Mouse (Mus musculus): ENCODE measurements around the gene Itk.
A peak's percentile ranks its signal among the peaks of the same experiment; 100 is the strongest.
"Not testable (repeated sequence)": the region's sequence is repeated elsewhere in the genome, so short reads cannot be mapped to it uniquely, and the experiment has no call there.

Gene Itk

DNA sequence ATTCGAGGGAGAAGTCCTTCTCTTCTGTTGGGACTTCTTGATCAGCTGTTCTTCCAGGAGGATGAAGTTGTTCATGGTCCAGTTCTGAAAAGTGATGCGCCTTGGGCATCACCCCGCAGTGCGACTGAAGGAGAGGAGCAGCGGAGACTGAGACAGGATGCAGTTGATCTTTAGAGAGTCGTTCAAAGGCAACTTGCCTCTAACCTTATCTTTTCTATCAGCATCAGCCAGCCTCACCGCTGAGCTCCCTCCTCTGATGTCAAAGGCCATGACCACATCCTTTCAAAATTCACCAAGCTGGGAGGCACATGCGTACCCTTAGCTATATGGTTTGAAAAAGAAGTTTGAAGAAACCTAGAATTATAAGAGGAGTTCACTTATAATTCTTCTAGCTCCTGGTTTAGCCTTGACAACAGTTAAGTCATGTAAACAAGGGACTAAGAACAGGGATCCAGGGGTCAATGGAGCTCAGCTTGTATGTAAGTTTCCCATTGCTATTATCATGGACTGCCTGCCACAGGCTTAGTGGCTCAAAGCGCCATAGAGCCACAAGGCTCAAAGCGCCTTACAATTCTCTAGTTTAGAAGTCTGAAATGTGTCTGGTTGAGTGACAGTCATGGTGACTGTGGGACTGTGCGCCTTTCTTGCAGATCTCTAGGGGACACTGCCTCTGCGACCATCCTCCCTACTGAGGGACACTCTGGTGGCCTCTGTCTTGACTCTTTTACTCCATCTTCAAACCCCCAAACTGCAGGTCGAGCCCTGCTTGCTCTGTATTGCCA, at the start of gene Itk:
Gene Itk, minus strand, starts transcription at position 180 of the 782 bp plus-strand sequence.
- DNase-seq: no peak

DNA sequence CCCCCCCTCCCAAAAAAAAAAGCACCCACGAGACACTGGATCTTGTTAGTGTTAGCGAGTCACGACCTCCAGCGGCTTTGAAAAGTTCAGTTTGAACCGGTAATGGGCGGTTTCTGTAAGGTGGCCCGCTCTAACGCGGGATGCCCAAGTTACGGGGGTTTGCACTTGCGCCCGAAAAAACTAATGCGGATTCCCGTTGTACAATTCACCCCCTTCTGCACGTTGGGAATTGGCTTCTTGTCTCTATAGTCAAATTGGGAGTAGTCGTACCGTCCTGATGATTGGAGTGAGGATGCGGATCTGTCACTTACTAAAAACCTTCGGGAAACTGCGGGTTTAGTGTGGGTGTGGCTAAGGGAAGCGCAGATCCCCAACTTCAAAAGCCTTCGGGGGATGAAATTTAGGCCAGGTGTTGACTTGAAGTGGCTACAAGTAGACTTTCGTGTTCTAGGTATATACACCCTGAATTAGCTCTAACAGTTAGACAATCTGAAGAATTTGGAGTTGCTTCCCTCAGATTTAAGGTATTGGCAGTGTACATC, 48.2 kb upstream of the Itk start:
- no peak for DNase-seq

DNA sequence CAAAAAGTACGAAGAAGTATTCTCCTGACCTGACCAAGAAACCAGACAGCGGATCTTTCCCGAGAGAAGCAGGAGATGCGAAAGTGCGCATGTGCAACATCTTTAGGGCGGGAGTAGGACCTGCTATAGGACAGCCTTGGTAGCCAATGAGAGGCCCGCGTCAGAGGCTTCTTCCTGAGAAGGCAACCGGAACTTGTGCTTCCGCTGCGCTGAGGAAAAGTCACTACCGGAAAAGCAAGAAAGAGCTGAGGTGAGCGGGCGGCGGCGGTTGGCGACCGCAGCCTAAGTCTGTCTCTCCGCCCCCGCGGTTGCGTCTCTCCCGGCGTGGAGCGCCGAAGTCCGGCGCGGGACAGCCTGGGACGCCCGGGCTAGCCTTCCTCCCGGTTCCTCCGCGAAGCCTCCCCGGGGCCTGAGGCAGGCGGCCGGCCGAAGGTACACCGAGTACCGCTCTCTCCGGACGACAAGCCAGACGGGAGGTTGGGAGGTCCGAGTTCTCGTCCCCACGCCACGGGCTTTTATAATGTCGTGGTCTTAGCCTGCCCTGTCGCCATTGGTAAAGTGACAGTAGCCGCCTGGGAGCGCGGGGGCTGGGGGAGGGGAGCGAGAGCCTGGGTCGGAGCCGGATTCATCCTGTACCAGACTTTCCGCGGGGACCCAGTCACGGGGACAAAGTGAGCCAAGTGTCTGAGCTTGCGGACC, 47.6 kb upstream of the Itk start, which contains the start of gene Med7:
Gene Med7, plus strand, starts transcription at position 166 of the 699 bp plus-strand sequence.
- peak; percentile 98 for DNase-seq

DNA sequence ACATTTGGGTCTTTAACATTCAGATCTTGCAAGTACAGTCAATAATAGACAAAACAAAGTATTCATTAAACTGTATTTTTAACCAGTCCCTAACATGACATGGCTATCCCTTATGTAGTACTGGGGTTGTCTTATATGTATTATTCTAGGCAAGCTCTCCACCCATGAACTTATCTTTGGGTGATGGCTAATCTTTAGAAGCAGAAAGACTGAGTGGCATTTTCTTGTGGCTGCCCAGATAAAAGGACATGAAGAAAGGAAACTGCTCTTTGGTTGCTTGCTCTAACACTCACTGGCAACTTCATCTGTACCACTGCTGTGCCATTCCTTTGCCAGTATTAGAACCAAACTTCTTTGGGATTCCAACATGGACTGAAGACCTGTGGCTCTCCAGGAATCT, 46.0 kb upstream of the Itk start:
- DNase-seq: no peak

DNA sequence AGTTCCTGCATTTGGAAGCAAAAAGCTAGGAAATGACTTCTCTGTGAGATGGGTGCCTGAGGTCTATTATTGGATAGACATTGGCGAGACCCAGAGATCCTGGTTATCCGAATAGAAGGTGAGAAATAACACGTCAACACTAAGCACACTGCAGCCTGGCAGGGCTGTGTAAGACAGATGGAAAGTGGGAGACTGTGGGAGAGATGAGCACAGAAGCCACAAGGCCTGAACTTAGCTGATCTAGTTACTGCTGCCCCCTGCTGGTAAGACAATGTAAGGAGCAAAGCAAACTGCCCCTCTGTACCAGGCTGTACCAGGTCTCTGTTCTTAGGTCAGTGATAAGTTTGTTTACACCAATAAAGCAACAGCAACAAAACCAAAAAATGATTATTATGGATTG, 41.8 kb upstream of the Itk start:
- DNase-seq: peak; percentile 86

DNA sequence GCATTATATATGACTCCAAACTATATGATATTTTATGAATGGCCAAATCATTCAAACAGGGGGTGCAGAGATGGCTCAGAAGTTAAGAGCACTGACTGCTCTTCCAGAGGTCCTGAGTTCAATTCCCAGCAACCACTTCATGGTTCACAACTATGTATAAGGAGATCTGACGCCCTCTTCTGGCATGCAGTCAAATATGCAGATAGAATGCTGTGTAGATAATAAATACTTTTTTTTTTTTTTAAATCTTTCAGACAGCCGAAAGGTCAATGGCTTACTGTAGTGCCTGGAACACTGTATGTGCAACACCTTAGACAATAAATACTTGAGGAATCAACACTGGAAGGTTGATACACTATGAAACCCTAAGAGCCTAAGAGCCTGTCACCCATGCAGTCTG, 40.8 kb upstream of the Itk start:
- no peak for DNase-seq

DNA sequence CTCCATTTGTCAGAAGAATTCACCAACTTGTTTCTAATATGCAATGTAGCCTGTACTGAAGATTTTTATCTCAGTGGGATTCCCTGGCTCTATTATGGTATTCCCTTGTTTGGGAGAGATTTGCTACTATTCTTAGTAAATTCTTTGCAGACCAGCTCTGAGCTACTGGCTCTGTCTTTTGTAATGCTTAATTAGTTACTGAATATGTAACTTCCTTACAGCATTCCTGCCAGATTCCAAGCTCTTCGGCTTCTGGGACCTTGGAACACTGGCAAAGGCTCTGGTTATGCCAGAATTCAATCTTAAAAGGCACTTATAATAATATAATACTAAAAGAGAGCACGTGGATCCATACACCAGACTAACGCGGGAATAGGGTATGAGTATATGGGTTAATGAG, 38.8 kb upstream of the Itk start:
- DNase-seq: not testable (repeated sequence)

DNA sequence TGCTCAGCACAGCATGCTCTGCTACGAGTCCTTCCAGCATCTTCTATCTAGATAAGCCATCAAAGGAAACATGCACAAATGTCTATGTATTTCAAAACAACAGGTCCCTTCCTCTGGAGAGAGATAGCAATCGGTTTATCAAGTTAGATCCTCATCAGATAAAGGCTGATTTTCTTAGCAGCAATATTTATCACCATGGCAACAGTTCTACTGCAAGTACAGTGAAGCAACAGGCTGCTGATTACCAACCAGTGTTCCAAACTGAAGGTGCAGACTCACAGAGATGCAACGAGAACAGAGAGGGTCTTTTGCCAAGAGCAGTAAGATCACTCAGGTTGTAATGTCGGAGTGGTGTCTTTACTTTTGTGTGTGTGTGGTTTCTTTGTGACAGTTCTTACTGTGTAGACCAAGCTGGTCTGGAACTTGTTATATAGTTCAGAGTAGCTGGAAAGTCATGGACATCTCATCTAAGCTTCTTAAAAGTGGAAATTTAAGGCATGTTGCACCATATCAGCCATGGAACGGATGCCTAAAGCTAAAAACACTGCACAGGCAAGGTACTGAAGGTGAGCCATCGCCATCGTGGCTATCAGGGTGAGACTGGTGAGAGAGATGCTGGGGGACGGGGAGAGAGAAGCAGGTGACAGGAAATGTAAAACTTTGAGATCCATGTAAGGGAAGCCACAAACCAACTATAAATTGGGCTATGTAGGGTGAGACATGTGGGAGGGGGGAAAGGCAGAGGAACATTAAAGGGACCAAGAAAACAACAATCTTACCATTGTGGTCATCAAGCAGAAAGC, 32.0 kb upstream of the Itk start:
- DNase-seq: no peak

DNA sequence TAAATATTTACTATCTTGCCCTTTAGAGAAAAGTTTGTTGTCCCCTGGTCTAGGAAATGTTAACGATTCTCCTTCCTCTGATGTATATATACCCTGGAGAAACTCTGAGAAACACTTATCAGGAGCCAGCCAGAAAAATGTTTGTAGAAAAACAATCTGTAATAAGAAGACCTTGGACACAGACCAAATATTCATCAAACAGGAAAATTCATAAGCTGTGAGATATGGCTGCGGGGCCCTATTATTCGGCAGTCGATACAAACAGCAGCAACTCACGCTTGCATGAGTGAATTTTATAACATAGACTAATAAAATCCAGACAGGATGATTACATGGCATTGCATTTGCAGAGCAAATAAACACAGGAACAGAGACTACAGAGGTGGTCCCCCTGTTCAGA, 29.5 kb upstream of the Itk start:
- DNase-seq: no peak

DNA sequence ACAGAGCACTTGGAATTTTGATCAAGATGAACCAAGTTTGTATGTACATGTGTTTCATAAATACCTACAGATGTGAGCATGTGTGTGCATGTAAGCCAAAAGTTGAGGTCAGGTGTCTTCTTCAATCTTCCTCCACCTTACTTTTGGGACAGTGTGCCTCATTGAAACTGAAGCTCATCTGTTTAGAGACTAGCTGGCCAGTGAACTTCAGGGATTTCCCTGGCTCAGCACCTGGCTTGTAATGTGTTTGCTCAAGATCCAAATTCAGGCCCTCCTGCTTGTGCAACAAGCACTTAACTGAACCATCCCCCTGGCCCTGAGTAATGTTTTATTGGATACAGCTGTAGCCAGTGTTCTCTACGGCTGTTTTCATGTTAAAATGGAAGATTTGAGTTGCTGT, 29.1 kb upstream of the Itk start:
- no peak for DNase-seq

DNA sequence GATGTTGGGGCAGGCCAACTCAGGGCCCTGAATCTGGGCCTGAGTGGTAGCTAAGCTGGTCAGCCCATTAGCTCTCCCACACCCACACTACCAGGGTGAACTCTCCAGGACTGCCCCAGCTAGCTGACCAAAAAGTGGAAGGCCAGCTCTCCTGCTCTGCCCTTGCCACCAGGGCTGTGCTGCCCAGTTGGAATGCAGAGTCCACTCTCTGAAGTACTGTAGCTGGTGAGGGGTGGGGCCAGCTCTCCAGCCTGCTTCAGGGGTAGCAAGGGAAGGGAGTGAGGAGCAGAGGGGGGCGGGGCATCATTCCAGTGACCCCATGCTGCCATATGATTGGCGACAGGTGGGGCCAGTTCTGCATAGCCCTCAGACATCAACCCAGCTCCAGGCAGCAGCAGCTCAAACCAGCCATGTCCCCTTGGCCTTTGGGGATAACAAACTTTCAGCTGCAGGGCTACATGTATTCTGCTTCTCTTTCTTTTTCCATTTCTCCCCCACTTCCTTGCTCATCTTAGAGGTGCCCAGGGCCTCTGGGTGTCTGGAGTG, 20.8 kb upstream of the Itk start:
- DNase-seq: no peak

DNA sequence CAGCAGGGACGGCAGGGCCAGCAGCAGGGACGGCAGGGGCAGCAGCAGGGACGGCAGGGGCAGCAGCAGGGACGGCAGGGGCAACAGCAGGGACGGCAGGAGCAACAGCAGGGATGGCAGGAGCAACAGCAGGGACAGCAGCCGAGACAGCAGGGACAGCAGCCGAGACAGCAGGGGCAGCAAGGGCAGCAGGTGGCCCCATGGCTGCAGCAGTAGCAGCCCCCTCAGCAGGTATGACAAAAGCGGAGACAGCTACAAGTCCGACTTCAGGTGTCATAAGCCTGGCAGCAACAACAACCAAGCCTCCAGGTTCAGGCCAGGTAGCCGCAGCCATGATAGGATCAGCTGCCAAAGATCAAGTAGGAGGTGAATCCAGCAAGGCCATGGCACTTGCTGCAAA, 17.4 kb upstream of the Itk start:
- no peak for DNase-seq

DNA sequence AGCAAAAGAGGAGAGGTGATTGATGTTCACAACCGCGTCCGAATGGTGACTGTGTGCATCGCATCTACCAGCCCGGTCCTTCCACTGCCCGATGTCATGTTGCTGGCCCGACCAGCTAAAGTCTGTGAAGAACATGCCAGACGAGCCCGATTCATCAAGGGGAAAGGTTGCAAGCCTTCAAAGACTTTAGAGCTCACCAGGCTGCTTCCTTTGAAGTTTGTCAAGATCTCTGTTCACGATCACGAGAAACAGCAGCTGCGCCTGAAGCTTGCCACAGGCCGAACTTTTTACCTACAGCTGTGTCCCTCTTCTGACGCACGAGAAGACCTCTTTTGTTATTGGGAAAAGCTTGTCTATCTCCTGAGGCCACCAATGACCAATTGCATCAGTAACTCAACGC, 15.7 kb upstream of the Itk start:
- no peak for DNase-seq

DNA sequence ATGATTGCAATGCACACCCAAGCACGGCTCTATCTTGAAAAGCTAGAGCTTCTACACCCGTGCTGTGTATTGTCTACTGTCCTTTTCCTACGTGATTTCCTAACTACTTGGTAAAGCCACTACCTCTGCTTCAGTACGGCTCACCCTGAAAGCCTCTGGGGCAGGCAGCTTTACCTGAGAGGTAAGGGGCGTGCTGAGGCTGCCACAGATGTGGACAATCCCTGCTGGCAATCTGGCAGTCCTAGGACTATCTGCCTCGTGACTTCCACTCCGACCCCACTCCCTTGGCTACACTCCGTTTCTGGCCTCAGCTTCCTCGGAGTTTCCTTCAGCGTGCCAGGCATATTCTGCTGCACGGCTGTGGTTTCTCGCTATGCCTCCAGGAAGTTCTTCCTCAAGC, 12.2 kb upstream of the Itk start:
- DNase-seq: no peak

DNA sequence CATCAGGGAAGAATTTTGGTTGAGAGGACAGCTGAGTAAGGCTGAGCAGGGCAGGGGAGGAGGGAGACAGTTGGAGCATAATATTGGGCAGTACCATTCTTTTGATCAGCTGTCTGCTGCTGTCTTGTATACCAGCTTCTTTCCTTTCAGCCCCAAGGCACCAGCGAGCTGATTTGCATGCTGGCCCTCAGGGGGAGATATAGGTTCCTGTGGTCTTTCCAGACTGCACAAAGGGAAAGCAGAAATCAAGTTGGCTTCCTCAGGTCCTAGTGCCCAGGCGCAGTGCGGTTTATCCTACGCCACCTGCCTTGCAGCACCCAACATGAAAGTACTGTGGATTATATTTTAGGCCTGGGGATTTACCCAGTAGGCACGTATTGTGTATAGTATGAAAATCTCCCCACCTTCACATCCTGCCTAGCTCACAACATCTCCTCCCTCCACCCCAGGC, 9.6 kb upstream of the Itk start:
- DNase-seq: no peak

DNA sequence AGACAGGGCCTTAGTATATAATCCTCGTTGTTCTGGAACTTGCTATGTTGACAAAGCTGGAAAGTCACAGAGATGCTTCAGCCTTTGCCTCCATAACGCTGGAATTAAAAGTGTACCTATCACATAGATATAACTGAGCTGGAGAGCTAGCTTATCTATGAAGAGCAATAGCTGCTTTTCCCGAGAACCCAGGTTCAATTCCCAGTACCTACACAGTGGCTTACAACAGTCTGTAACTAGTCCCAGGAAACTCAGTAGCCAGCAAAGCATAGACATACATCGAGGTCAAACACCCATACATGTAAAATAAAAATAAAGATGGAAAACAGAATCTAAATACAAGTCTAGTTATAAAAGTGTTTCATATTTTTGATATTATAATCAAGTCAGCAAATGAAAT, 9.2 kb upstream of the Itk start:
- no peak for DNase-seq

DNA sequence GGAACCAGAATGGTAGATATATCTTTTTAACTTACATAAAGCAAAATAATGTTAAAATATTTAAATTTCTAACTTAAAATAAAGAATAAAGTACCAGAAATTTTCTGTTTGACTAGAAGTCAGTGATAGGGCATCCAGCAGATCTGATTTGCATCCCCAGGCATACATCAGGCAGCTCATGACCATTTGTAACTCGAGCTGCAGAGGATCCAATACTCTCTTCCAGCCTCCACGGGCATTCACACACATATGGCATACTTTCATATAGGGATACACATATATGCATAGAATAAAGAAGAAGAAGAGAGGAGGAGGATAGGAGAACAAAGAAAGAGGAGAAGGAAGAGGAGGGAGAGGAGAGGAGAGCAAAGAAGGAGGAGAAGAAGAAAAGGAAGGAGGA, 8.6 kb upstream of the Itk start:
- no peak for DNase-seq

DNA sequence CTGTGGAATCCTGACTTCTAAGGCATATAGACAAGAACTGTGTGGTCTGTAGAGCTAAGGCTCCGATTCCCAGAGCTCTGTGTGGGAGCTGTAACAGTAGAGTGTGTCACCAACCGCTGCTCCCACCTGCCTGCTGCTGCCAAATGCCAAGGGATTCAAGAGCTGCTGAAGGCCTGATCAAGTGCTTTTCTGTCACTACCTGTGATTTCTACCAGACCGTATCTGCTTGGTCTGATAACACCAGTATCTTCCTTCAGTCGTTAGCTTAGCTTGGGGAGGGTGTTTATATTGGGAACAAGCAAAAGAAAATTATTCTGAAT, 7.5 kb upstream of the Itk start:
- DNase-seq: no peak

DNA sequence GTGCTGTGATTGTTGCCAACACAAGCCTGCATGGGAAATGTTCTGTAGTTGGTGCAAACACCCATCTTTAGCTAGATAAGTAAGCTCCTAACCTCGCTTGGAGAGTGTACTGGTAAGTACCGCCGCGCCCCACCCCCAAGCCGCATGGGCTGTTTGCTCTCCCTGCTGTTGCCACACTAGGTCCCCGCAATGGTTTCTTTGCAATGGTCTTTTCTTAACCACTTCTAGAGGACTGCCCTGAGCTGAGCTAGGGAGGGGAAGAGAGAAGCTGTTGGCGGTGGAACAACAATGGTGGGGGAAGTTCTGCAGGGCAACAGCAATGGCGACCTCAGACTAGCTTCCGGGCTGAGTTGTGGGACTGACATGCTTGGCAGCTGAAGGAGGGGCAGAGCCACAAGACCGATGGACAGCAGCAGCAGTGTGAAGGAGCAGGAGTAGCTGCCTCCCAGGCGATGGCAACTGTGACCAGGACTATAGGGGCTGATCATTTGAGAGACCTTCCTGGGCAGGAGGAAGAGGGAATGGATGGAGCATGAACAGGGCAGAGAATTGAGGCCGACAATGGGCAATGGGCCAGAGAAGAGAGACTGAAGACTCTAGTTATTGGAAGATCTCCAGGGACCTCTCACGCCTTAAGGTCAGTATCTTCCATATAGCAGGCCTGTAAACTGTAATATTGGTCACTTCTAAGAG, 7.0 kb upstream of the Itk start, which contains the start of gene Fam71b:
Gene Fam71b, plus strand, starts transcription at position 393 of the 693 bp plus-strand sequence.
- no peak for DNase-seq

DNA sequence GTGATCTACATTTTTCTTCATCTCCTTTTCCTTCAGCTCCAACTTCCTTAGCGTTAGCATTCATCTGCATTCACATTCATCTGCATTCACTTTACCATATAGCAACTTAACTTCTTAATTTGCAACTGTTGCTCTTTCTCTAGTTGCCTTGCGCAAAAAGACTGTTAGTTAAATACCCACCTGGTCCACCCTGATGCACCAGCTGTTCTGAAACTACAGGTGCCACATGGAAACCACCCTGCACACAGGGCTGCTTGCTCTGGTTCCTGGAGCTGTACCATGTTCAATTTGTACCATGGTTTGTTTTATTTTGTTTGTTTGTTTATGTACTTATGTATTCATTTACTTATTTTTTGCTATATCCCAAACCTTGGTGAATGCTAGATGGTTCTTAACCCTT, 6.4 kb upstream of the Itk start:
- DNase-seq: no peak

DNA sequence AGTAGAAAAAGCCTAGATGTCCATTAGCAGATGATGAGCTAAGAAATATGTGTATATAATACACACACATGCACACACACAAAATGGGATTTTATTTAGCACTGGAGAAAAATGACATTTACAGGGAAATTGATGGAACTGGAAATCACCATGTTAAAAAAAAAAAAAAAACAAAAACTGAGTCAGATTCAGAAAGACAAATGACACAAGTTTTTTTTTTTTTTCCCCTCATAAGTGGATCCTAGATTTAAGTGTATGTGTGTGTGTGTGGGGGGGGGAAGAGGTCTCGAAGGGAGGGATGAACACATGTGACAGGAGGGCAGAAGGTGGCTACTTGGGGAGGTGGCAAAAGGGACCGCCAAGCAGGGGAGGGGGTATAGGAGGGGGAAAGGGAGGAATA, 5.8 kb upstream of the Itk start:
- no peak for DNase-seq

DNA sequence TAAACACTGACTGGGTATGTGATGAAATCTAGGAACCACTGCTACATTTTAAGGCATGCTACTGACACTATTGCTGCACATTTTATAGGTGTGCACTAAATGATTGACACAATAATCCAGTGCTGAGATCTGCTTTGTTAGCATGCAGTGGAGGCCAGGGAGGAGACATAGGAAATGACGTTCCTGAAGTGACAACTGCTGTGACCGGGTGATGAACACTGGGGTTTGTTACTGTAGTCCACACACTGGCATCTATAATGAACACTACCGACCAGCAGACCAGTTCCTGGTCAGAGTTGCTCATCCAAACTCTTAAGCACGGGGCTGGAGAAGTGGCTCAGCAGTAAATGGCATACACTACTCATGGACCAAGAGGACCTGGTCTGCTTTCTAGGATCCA, 4.1 kb upstream of the Itk start:
- DNase-seq: no peak

DNA sequence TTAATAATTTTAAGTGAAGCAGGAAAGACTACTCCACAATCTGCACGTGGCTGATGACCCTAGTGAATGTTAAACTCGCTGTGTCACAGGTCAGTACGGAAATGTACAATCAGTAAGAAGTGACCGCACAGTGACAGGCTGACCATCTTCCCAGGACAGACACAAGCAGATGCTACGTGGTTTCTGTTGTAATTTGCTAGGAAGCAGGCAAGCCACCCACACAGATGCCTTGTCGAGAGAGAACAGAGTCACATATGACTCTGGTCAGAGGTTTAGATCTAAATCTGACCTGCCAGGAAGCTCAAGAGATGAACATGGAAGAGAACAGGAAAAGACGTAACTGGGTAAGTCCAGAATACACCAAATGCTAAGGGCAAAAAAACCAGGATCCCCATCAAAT, 3.6 kb upstream of the Itk start:
- no peak for DNase-seq

Data from retina, postnatal 1 day (tissue).